Mouse (Mus musculus) olfactory bulb, adult 2 months (tissue): ENCODE data around the gene Chn2.

Experiments used
- CTCF ChIP-seq: fragments of 200-500 bp; IDR thresholded peaks from 2 replicates; pipeline ENCODE4 v1.5.1; 2012; ENCODE audit warnings: low read depth, mild to moderate bottlenecking, low read length, moderate library complexity; ENCODE audit not compliant: insufficient read depth
- POLR2A ChIP-seq: fragments of 200-500 bp; IDR thresholded peaks from 2 replicates; pipeline ENCODE4 v1.6.1; 2012; ENCODE audit warnings: mild to moderate bottlenecking, low read depth, low read length, moderate library complexity; ENCODE audit not compliant: insufficient read depth

DNA sequence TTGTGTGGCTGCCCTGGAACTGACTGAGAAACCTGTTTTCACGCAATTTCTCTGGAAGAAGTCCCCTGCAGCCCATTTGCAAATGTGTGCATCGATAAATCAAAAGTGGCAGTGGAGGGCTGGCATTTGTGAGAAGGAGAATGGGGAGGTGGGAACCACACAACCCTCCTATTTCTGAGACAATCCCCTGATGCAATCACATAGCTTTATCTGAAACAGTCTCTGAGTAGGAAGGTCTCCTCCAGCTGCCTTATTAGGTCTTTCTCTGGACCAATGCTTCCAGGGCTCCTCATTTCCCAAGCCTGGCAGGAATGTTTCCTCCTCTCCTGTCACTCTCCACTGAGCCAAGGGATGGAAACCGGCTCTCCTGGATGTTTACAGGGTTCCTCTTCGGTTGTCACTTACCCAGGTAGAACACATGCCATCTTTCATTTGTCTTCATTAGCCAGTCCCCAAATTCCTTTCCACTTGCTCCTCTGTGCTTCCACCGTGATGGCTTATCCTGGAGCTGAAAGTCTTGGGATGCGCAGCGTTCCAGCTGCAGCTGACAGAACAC, 127.7 kb downstream of the Chn2 start:
- TF ChIP-seq CTCF = no peak
- no peak for TF ChIP-seq POLR2A
